Mouse (Mus musculus) cerebellum, adult 2 months (tissue): ENCODE results near the gene Csnka2ip.

Source experiments
- CTCF ChIP-seq: fragments of 200-500 bp; IDR thresholded peaks from 2 replicates; pipeline ENCODE4 v1.5.1; 2011; ENCODE audit warnings: low read depth, mild to moderate bottlenecking, control low read depth, low read length, moderate library complexity, borderline replicate concordance; ENCODE audit not compliant: insufficient read depth
- POLR2A ChIP-seq: fragments of 200-500 bp; IDR thresholded peaks from 2 replicates; pipeline ENCODE4 v1.6.1; 2011; ENCODE audit warnings: low read length, control low read depth, borderline replicate concordance; ENCODE audit not compliant: insufficient read depth

DNA sequence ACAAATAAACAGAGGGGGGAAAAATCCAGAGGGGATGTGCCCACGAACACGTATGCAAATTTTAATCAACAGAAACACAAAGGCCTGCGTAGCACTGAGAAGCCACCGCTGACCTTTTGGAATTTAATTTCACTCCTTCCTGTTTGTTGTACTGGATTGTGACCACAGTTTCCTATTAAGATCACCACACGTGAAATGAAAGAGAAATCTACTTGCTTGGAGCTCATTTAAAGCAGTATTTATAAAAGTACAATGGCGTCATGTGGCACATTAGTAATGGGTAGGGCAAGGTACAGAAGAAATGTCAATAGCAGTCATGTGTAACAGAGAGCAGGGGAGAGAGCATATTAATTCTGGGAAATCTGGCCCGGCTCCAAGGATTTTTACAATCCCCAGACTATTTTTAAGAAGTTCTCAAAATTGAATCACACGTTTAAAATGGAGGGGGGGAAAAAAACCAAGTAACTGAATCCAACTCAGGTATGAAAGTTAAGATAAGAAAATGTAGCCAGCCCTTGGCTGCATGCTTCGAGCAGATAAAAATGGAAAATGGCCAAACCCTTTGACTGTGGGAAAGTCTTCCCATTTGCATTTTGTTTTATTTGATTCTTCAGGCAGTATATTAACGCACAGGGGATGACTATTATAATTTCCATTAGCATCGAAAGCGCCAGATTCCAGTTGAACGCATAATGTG lies 47.5 kb upstream of the Csnka2ip start:
- TF ChIP-seq CTCF (no peak), POLR2A (no peak)
